Mouse (Mus musculus): ENCODE results near the gene Esrrg.

- TF ChIP-seq TAL1 (conservative IDR thresholded peaks at IDR 0.05; ENCODE audit: low read depth, low read length) (no peak), CTCF (IDR thresholded peaks at IDR 0.05; ENCODE audit: low read depth, low read length) (no peak)
These were observed 282.7 kb downstream of the Esrrg start for GRCm38 (mm10) chr1:187891262-187891661.
